Mouse (Mus musculus): Measurements from ENCODE around the gene Ppp1r13l. TPM values are rescaled to one million over a fixed set of nuclear protein-coding genes. Genes with fewer than 3 reads are reported as not detected.

Ppp1r13l gene
- 0.25 and 0.60 TPM in 2 replicates for total RNA-seq (2017)

DNA sequence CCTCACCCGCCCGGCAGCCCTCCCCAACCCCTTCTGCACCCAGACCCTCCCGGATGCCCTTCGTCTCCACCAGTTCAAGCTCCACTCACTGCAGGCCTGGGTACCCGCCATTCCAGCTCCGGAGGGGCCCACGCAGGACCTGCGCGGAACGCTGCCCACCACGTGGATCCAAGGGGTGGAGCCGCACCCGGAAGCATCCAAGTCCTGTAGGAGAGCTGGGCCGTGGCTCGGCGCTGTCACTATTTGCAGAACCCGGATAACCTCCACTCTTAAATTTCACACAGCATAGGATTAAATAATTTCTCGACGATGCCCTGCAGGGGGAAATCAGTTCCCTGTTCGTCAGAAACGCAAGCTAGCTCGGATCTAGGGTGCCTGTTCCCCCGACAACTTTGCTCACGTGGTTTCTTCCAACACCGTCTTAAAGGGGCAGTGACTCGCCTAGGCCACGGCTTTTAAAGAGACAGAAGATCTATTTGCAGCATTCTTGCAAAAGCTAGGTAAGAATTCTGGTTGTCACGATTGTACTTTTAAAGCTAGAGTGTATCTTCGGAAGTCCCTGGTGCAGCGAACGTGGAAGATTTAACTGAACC lies at the start of gene Ppp1r13l, which contains the start of gene Cd3eap:
Gene Ppp1r13l (plus strand): TSS at position 451 of the 593 bp plus-strand sequence.
Gene Cd3eap (minus strand): TSS at position 185 of the 593 bp plus-strand sequence.
- ATAC-seq (replicated peaks in 1 of 2; ENCODE audit: insufficient read depth in 1 of 2, low FRiP score in 2 of 2, low TSS enrichment in 1 of 2, low read depth in 1 of 2, poor library complexity in 2 of 2, severe bottlenecking in 2 of 2) = peak; percentile 58 to 68

GRCm38 (mm10) chr7:19309884-19310641 lies 49.5 kb upstream of the Ppp1r13l start, which contains the start of gene Fosb:
Fosb (minus strand) TSS chr7:19310051.
- ATAC-seq (replicated peaks in 1 of 2; ENCODE audit: insufficient read depth in 1 of 2, low FRiP score in 2 of 2, low TSS enrichment in 1 of 2, low read depth in 1 of 2, poor library complexity in 2 of 2, severe bottlenecking in 2 of 2) = peak; percentile 22 to 39

- no peak for ATAC-seq (replicated peaks in 1 of 2; ENCODE audit: insufficient read depth in 1 of 2, low FRiP score in 2 of 2, low TSS enrichment in 1 of 2, low read depth in 1 of 2, poor library complexity in 2 of 2, severe bottlenecking in 2 of 2)
Observed at GRCm38 (mm10) chr7:19311991-19312390, 47.6 kb upstream of the Ppp1r13l start.

- no peak for ATAC-seq (replicated peaks in 1 of 2; ENCODE audit: insufficient read depth in 1 of 2, low FRiP score in 2 of 2, low TSS enrichment in 1 of 2, low read depth in 1 of 2, poor library complexity in 2 of 2, severe bottlenecking in 2 of 2)
Observed at GRCm38 (mm10) chr7:19314033-19314432, 45.5 kb upstream of the Ppp1r13l start.

DNA sequence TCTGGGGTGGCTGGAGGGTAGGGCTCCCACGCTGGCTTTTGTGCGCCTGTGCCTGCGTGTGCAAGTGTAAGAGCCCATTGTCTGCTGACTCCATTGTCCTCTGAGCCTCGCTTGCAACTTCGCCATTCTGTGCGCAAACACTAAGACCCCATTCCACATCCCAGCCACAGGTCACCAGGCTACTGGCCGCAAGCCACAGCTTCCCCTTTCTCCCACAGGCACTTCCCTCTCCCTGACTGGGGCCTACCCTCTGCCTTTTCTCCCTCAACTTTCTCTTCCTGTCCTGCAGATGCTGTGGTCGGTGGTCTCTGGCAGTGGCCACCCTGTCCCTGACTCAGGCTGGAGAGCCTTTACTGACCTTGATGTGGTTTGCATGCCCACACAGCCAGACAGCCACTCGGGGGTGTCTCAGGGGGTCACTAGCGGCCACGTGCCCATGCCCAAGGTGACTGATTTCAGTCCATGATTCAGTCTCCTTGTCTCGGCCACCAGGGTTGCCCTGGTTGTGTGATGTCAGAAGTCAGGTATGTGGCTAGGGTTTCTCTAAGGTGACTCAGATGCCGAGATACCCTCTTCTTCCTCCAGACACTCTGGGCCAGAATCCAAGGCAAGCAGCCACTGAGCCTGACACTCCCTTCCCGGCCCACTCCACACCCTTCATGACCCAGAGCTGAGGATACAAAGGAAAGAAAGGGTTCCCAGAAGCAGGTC lies 42.9 kb upstream of the Ppp1r13l start:
- peak; percentile 70 to 79 for ATAC-seq (replicated peaks in 1 of 2; ENCODE audit: insufficient read depth in 1 of 2, low FRiP score in 2 of 2, low TSS enrichment in 1 of 2, low read depth in 1 of 2, poor library complexity in 2 of 2, severe bottlenecking in 2 of 2)

DNA sequence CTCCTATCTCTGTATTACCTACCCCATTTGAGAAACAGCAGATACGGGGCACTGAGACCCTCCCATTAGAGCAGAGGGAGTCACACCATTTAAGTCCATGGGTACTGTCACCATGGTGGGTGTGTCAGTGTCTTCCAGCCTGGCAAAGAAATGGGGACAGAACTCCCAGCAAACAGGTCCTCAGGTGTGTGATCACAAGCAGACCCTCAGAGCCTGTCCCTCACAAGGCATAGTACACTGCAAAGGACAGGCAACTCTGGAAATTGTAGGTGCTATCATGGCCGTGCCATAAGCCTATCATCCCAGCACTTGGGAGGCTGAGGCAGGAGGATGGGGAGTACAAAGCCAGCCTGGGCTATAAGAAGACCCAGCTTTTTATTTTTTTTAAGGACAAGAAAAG lies 41.3 kb upstream of the Ppp1r13l start:
- ATAC-seq (replicated peaks in 1 of 2; ENCODE audit: insufficient read depth in 1 of 2, low FRiP score in 2 of 2, low TSS enrichment in 1 of 2, low read depth in 1 of 2, poor library complexity in 2 of 2, severe bottlenecking in 2 of 2) = no peak

GRCm38 (mm10) chr7:19318676-19319075 lies 40.9 kb upstream of the Ppp1r13l start:
- no peak for ATAC-seq (replicated peaks in 1 of 2; ENCODE audit: insufficient read depth in 1 of 2, low FRiP score in 2 of 2, low TSS enrichment in 1 of 2, low read depth in 1 of 2, poor library complexity in 2 of 2, severe bottlenecking in 2 of 2)

- ATAC-seq (replicated peaks in 1 of 2; ENCODE audit: insufficient read depth in 1 of 2, low FRiP score in 2 of 2, low TSS enrichment in 1 of 2, low read depth in 1 of 2, poor library complexity in 2 of 2, severe bottlenecking in 2 of 2) = peak in 1 of 2 experiments; percentile 30; a peak in 2 of 4 replicates
Observed at GRCm38 (mm10) chr7:19319458-19319857, 40.1 kb upstream of the Ppp1r13l start.

GRCm38 (mm10) chr7:19319906-19320305 lies 39.6 kb upstream of the Ppp1r13l start:
- peak; percentile 57 to 70 for ATAC-seq (replicated peaks in 1 of 2; ENCODE audit: insufficient read depth in 1 of 2, low FRiP score in 2 of 2, low TSS enrichment in 1 of 2, low read depth in 1 of 2, poor library complexity in 2 of 2, severe bottlenecking in 2 of 2)

DNA sequence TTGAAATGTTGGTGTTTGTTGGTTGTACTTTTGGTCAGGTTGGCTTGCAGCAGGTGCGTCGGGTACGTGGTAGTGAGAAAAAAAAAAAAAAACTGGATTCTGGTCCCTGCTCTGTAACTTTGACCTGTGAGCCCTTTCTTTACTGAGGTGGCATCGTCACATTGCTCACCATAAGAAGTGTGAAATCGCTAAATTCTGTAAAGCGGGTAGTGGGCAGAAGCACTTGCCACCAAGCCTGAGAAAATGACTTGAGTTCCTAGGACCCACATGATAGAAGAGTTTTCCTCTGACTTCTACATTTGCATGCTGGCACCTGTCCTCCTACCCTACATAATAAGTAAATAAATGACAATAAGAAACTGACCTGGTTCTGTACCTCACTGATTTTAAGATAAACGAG lies 38.9 kb upstream of the Ppp1r13l start:
- no peak for ATAC-seq (replicated peaks in 1 of 2; ENCODE audit: insufficient read depth in 1 of 2, low FRiP score in 2 of 2, low TSS enrichment in 1 of 2, low read depth in 1 of 2, poor library complexity in 2 of 2, severe bottlenecking in 2 of 2)

- ATAC-seq (replicated peaks in 1 of 2; ENCODE audit: insufficient read depth in 1 of 2, low FRiP score in 2 of 2, low TSS enrichment in 1 of 2, low read depth in 1 of 2, poor library complexity in 2 of 2, severe bottlenecking in 2 of 2) = peak; percentile 7 to 23; a peak in 1 of 4 replicates
Observed at GRCm38 (mm10) chr7:19321464-19321863, 38.1 kb upstream of the Ppp1r13l start.

GRCm38 (mm10) chr7:19322489-19322888 lies 37.1 kb upstream of the Ppp1r13l start:
- ATAC-seq (replicated peaks in 1 of 2; ENCODE audit: insufficient read depth in 1 of 2, low FRiP score in 2 of 2, low TSS enrichment in 1 of 2, low read depth in 1 of 2, poor library complexity in 2 of 2, severe bottlenecking in 2 of 2) = no peak

GRCm38 (mm10) chr7:19324221-19324620 lies 35.3 kb upstream of the Ppp1r13l start:
- ATAC-seq (replicated peaks in 1 of 2; ENCODE audit: insufficient read depth in 1 of 2, low FRiP score in 2 of 2, low TSS enrichment in 1 of 2, low read depth in 1 of 2, poor library complexity in 2 of 2, severe bottlenecking in 2 of 2) = no peak

- ATAC-seq (replicated peaks in 1 of 2; ENCODE audit: insufficient read depth in 1 of 2, low FRiP score in 2 of 2, low TSS enrichment in 1 of 2, low read depth in 1 of 2, poor library complexity in 2 of 2, severe bottlenecking in 2 of 2) = peak; percentile 6 to 34; a peak in 2 of 4 replicates
Observed at GRCm38 (mm10) chr7:19325262-19326199, 34.0 kb upstream of the Ppp1r13l start.

GRCm38 (mm10) chr7:19326359-19326758 lies 33.2 kb upstream of the Ppp1r13l start:
- ATAC-seq (replicated peaks in 1 of 2; ENCODE audit: insufficient read depth in 1 of 2, low FRiP score in 2 of 2, low TSS enrichment in 1 of 2, low read depth in 1 of 2, poor library complexity in 2 of 2, severe bottlenecking in 2 of 2) = peak; percentile 63 to 75

GRCm38 (mm10) chr7:19327128-19327527 lies 32.4 kb upstream of the Ppp1r13l start:
- peak; percentile 20 to 60; a peak in 2 of 4 replicates for ATAC-seq (replicated peaks in 1 of 2; ENCODE audit: insufficient read depth in 1 of 2, low FRiP score in 2 of 2, low TSS enrichment in 1 of 2, low read depth in 1 of 2, poor library complexity in 2 of 2, severe bottlenecking in 2 of 2)

DNA sequence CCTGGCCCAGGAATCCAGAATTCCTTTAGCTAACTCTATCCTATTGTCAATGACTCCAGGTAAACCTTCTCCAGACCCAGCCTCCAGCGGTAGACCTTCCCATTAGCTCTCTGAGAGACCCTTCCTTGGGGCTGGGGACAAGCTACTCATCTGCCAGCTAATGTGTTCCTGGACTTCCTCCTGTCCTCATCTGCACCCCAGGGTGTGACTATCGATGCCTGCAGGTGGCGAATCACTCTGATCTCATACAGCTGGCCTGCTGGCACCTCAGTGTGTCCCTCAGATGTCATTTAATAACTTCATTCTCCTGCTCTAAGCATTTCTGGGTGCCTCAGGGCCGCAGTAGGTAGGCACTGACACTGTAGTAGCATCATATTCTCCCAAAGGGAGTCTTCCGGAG lies 31.8 kb upstream of the Ppp1r13l start:
- no peak for ATAC-seq (replicated peaks in 1 of 2; ENCODE audit: insufficient read depth in 1 of 2, low FRiP score in 2 of 2, low TSS enrichment in 1 of 2, low read depth in 1 of 2, poor library complexity in 2 of 2, severe bottlenecking in 2 of 2)

Measured in hematopoietic stem cell, adult 5-6 weeks (primary cell).